Mouse (Mus musculus) heart, embryonic 15.5 days (tissue): ENCODE measurements around the gene Gm10670. TPM values are rescaled to one million over a fixed set of nuclear protein-coding genes. Genes with fewer than 3 reads are reported as not detected.
"Not testable (repeated sequence)": the region's sequence is repeated elsewhere in the genome, so short reads cannot be mapped to it uniquely, and the experiment has no call there.

ENCODE experiments used
- ATAC-seq: fragments of 200-750 bp; cut with Nextera tagmentation; replicated peaks from 2 replicates; pipeline ENCODE4 v1.8.0; 2017; ENCODE audit warnings: low read depth, moderate TSS enrichment; ENCODE audit not compliant: insufficient number of reproducible peaks, insufficient read depth, low FRiP score
- H3K27ac ChIP-seq: fragments of 300-500 bp; sonication (generic); 2 replicates; pipeline ENCODE4 v1.5.1; 2015; ENCODE audit warnings: mild to moderate bottlenecking, inconsistent platforms
- H3K27me3 ChIP-seq: fragments of 300-500 bp; sonication (generic); 2 replicates; pipeline ENCODE4 v1.6.1; 2015; ENCODE audit warnings: inconsistent platforms
- H3K36me3 ChIP-seq: fragments of 300-500 bp; sonication (generic); 2 replicates; pipeline ENCODE4 v1.6.1; 2015; ENCODE audit warnings: mild to moderate bottlenecking, inconsistent platforms
- H3K4me1 ChIP-seq: fragments of 300-500 bp; sonication (generic); replicated peaks from 2 replicates; pipeline ENCODE4 v1.6.1; 2015; ENCODE audit warnings: inconsistent platforms
- H3K4me2 ChIP-seq: fragments of 300-500 bp; sonication (generic); 2 replicates; pipeline ENCODE4 v1.6.1; 2015; ENCODE audit warnings: inconsistent platforms, mild to moderate bottlenecking, moderate library complexity
- H3K4me3 ChIP-seq: fragments of 300-500 bp; sonication (generic); 2 replicates; pipeline ENCODE4 v1.5.1; 2015; ENCODE audit warnings: mild to moderate bottlenecking, inconsistent platforms
- H3K9ac ChIP-seq: fragments of 300-500 bp; sonication (generic); 2 replicates; pipeline ENCODE4 v1.6.1; 2015; ENCODE audit warnings: mild to moderate bottlenecking, inconsistent platforms
- H3K9me3 ChIP-seq: fragments of 300-500 bp; sonication (generic); replicated peaks from 2 replicates; pipeline ENCODE4 v1.6.1; 2016; ENCODE audit warnings: inconsistent platforms
- WGBS: fragments of 180-500 bp; shearing (Covaris S2); methylation state at CpG from one replicate; pipeline ENCODE4 v1.1.7; 2015; ENCODE audit warnings: mixed read lengths; 5-methylcytosine and 5-hydroxymethylcytosine counted together
- polyA plus RNA-seq: library from polyadenylated mRNA; unstranded; fragments of >200 nt; fragmentation: Nextera tagmentation; extraction: Ambion mirVana; gene quantifications from 2 replicates; pipeline ENCODE4 v1.2.1, GENCODE M21; 2015

Gm10670 gene
- polyA plus RNA-seq: not detected in 2 replicates

GRCm38 (mm10) chr7:20474825-20475224 is at the start of gene Gm10670:
Gene Gm10670 (minus strand): TSS chr7:20474925.
- H3K4me3 ChIP-seq, H3K27ac ChIP-seq, H3K9ac ChIP-seq, H3K36me3 ChIP-seq, ATAC-seq, H3K4me2 ChIP-seq, H3K27me3 ChIP-seq, H3K4me1 ChIP-seq, H3K9me3 ChIP-seq: not testable (repeated sequence)
- no CpG with 5 or more reads among the region's 5 CpGs for WGBS

GRCm38 (mm10) chr7:20510434-20510833 is 35.7 kb upstream of the Gm10670 start, which contains the start of gene Vmn1r103:
Gene Vmn1r103 (minus strand): TSS chr7:20510534.
- WGBS: no CpG with 5 or more reads among the region's 3 CpGs

GRCm38 (mm10) chr7:20442493-20442892 is 32.2 kb downstream of the Gm10670 start, which contains the start of gene Vmn1r101:
Gene Vmn1r101 (minus strand): TSS chr7:20442593.
- H3K27ac ChIP-seq, H3K9ac ChIP-seq, H3K27me3 ChIP-seq, H3K9me3 ChIP-seq, H3K36me3 ChIP-seq, H3K4me1 ChIP-seq, H3K4me2 ChIP-seq, ATAC-seq, H3K4me3 ChIP-seq: not testable (repeated sequence)
- no CpG with 5 or more reads among the region's 2 CpGs for WGBS

More at GRCm38 (mm10) chr7:20510434-20510833, 35.7 kb upstream of the Gm10670 start, which contains the start of gene Vmn1r103:
- not testable (repeated sequence) for H3K4me3 ChIP-seq, H3K27me3 ChIP-seq, H3K36me3 ChIP-seq, H3K4me1 ChIP-seq, H3K27ac ChIP-seq, H3K9ac ChIP-seq, H3K9me3 ChIP-seq, H3K4me2 ChIP-seq, ATAC-seq

Other genes with a start within 250 kb of the Gm10670 start
- not detected in 2 replicates for gene Gm4498, start 241.1 kb downstream of the Gm10670 start, polyA plus RNA-seq
- gene Gm5890, start 212.1 kb downstream of the Gm10670 start, polyA plus RNA-seq: not detected in 2 replicates
- gene Gm4133, start 140.9 kb downstream of the Gm10670 start, polyA plus RNA-seq: not detected in 2 replicates
- not detected in 2 replicates for gene Gm5728, start 99.5 kb downstream of the Gm10670 start, polyA plus RNA-seq
- gene Vmn1r100, start 57.0 kb downstream of the Gm10670 start, polyA plus RNA-seq: not detected in 2 replicates
- not detected in 2 replicates for gene Vmn1r101, start 32.3 kb downstream of the Gm10670 start, polyA plus RNA-seq
- not detected in 2 replicates for gene Vmn1r103, start 35.6 kb upstream of the Gm10670 start, polyA plus RNA-seq
- gene Vmn1r104, start 58.9 kb upstream of the Gm10670 start, polyA plus RNA-seq: not detected in 2 replicates
- not detected in 2 replicates for gene Gm5726, start 70.8 kb upstream of the Gm10670 start, polyA plus RNA-seq
- not detected in 2 replicates for gene Gm4141, start 101.3 kb upstream of the Gm10670 start, polyA plus RNA-seq
- not detected in 2 replicates for gene Gm4513, start 124.1 kb upstream of the Gm10670 start, polyA plus RNA-seq
- gene Vmn1r107, start 194.0 kb upstream of the Gm10670 start, polyA plus RNA-seq: not detected in 2 replicates
- not detected in 2 replicates for gene Vmn1r111, start 228.3 kb upstream of the Gm10670 start, polyA plus RNA-seq